Mouse (Mus musculus): ENCODE data around the gene Slc2a13. TPM values are rescaled to one million over a fixed set of nuclear protein-coding genes. Genes with fewer than 3 reads are reported as not detected.

The Slc2a13 gene
- polyA plus RNA-seq, 1 experiment from 2014 or later, result 2.0 TPM

DNA sequence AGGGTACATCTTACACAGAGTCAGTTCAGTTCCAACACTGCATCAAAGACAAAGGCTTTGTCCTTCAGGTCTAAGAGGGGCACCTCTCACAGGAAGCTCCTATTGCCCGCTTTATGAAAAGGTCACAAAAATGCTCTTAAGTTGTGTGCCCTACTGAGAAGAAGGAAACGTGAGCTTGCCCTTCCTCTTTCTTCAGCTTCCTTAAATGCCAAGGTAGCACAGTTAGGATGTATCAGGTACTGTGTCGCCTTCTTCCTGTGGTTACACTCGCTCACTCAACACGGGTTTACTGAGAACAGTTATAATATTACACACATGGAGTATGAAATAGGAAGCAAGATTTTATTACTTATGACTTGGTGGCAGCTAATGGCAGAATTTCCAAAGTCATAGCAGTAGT lies 335.8 kb downstream of the Slc2a13 start:
- WGBS, result 88% methylated on average over 5 of the region's 5 CpGs
- ATAC-seq (replicated peaks; ENCODE audit: low FRiP score) (no peak), DNase-seq (ENCODE audit: low spot score) (no peak)
- Histone ChIP-seq H3K9me3 (ENCODE audit: control insufficient read depth, low read length) (no peaks in the 10 kb centered on the region), H3K9ac (ENCODE audit: low read length) (no peak overlapping the region), H3K27ac (ENCODE audit: low read depth, low read length) (no peak overlapping the region), H3K4me3 (ENCODE audit: low read depth, low read length) (no peak overlapping the region), H3K27me3 (ENCODE audit: control insufficient read depth, insufficient read depth, low read length) (no peaks in the 10 kb centered on the region), H3K36me3 (ENCODE audit: control insufficient read depth, insufficient read depth, low read length) (no peaks in the 10 kb centered on the region), H3K4me1 (replicated peaks; ENCODE audit: control insufficient read depth, insufficient read depth, low read length) (no peaks in the 10 kb centered on the region), H3K4me2 (ENCODE audit: low read depth, low read length, severe bottlenecking) (no peak overlapping the region)

Other genes starting within 250 kb of the Slc2a13 start
- gene Lrrk2, start 99.9 kb upstream of the Slc2a13 start, polyA plus RNA-seq (2014; fragmentation: Nextera tagmentation; extraction: Ambion mirVana), result 2.9 and 3.4 TPM in 2 replicates

Data from forebrain, embryonic 11.5 days (tissue).